Mouse (Mus musculus) liver, postnatal 0 days (tissue): ENCODE results near the gene Cd101.

Experiments used
- CTCF ChIP-seq: sonication (generic); IDR thresholded peaks from 2 replicates; pipeline ENCODE4 v1.5.1; 2016; ENCODE audit warnings: antibody characterized with exemption, low read depth
- EP300 ChIP-seq: IDR thresholded peaks from 2 replicates; pipeline ENCODE4 v1.6.1; 2016; ENCODE audit warnings: antibody characterized with exemption, low read depth, mild to moderate bottlenecking

- no peak for TF ChIP-seq EP300
- TF ChIP-seq CTCF: no peak
Observed at GRCm38 (mm10) chr3:100994252-100994651, 35.1 kb downstream of the Cd101 start.
